Mouse (Mus musculus): ENCODE data around the gene Fads2.
A peak's percentile ranks its signal among the peaks of the same experiment; 100 is the strongest.

The Fads2 gene

DNA sequence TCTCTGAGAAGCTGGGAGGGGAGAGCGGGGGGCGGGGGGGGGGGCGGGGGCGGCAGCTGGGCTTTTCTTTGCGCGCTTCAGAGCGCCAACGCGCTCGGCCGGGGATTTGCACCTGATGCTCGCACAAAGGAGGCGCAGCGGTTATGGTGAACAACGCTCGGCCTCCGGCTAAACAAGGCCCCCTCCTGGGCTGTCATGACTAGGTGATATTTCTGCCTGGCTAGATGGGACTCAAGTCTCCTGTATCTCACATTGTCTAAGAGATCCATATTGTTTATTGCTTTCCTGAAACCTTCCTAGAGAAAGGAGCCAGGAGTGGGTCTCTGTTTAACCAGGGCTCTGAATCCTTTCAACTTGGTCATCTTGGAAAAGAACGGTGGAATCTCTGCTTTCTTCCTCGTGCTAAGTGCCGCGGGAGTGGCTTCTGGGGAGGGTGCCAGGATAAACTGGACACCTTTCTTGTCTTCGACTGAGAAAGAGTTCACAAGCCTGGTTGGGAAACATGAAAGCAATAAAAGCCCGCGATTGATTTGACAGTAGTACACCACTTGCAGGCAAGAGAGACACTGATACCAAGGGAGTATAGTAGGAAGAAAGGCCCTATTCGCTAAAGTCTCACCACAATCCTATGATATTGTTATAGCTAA lies 631 bp upstream of the Fads2 start:
- peak; percentile 70 for DNase-seq

- DNase-seq, result peak; percentile 89
Measured at GRCm38 (mm10) chr19:10100631-10101071, 895 bp downstream of the Fads2 start.

GRCm38 (mm10) chr19:10097826-10098225 lies 3.7 kb downstream of the Fads2 start:
- DNase-seq, result no peak

- no peak for DNase-seq
Measured at GRCm38 (mm10) chr19:10096371-10096876, 5.1 kb downstream of the Fads2 start.

DNA sequence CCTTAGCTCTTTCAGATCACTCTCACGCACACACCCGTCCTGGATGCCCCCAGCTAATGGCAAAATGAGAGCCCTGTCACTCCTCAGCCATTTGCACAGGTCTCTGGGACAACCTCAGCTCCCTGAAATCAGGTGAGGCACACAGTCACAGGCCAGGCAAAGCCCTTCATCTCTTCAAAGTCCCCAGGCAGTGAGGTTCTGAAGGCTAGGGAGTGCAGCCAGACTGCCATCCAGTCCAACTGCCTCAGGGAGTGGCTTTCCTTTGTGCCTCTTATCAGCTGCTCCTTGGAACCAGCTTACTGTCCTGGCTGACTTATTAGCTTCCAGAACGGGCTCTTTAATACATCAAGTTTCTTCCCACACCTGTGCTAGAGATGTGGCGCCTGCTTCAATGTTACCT lies 6.9 kb downstream of the Fads2 start:
- DNase-seq, result no peak

DNA sequence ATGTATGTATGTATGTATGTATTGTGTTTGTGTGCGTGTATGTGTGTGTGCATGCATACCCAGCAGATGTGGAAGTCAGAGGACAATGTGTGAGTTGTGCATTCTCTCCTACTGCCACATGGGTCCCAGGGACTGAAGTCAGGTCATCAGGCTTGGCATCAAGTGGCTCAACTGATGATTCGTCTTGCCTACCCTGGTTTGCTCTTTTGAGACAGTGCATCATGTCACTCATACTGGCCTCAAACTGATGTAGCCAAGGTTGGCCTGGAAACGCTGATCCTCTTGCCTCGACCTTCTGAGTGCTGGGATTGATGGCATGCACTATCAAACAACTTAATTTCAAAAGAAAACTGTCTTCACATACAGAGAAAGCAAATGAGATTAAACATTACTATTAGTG lies 7.7 kb downstream of the Fads2 start:
- DNase-seq, result no peak

- no peak for DNase-seq
Measured at GRCm38 (mm10) chr19:10086976-10087375, 14.6 kb downstream of the Fads2 start.

GRCm38 (mm10) chr19:10085454-10085853 lies 16.1 kb downstream of the Fads2 start:
- DNase-seq, result no peak

DNA sequence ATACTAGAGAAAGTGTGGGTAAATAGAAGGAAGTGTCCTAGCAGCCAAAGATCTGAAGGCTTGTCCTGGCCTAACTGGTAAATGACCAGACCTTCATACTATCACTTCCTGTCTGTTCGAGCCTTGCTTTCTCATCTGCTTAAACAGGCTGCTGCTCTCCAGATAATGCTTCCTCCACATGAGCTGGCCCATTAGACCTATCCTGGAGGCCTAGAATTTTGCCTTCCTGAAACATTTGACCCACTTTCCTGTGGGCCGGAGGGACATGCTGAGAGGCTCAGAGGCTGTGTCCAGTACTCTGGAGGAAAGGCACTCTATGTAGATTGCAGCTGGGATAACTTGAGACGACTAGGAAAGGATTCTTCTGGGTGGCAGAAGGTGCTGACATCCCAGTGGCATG lies 19.4 kb downstream of the Fads2 start:
- DNase-seq, result no peak

DNA sequence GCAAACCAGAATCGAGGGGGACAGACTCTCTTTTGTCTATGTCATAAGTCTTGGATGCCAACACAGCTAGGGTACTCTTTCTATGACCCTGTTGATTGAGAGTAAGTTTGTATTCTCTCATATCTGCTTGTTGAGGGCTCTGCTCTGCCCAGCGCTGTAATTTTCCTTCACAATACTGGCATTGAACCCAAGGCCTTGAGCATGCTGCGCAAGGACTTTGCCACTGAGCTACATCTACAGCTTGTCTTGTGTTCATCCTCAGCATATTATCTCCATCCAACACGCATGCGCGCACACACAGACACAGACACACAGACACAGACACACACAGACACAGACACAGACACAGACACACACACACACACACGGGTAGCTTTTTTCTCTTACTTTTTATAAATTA lies 21.2 kb downstream of the Fads2 start:
- DNase-seq, result no peak

DNA sequence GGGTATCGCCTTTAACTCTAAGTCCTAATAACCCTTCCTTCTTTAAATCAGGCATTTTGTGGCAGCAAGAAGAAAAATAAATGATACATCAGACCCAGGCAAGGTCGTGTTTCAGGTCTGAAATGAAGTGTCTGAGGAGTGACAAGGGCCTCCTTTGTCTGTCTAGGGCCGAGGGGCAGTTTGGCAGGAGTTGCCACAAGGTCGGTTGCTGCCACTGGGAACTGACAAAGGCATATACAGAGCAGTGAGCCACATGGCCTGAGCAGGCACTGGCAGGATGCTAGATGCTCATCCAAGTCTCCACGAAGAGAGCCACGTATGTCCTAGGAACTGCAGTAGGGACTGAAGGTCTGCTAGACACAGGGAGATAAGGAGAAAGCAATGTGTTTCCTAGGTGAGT lies 23.2 kb downstream of the Fads2 start:
- DNase-seq, result no peak

GRCm38 (mm10) chr19:10073145-10073544 lies 28.4 kb downstream of the Fads2 start:
- no peak for DNase-seq

DNA sequence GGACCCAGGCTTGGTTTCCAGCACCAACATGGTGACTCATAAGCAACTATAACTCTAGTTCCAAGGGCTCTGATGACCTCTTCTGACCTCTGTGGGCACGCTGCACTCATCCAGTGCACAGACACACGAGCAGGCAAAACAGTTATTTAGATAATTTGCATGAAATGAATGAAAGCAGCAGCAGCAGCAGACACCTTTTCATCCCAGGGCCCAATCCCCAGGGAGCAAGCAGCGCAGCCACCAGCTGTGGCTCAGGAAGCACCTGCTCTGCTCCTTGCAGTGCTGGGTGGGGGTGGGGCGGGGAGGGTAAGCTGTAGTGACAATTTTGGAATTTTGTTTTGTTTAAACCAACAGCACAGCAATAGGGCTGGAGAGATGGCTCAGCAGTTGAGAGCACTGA lies 29.7 kb downstream of the Fads2 start:
- no peak for DNase-seq

DNA sequence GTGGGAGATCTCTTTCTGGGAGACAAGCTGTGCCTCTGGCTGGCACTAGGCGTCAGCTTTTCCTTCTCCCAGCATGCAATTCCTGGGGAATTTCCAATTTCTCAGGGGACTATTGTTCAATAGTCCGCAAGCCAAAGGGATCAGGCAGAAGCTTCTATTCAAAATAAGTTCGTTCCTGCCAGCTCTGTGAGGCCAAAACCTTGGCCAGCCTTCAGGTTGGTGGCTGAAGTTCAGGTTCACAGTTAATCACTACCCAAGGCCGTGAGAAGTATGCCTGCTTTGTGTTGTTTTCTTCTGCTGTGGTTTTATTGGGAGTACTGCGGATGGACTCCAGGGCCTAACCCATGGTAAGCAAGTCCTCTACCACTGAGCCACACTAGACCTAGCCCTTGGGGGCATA lies 30.4 kb downstream of the Fads2 start:
- DNase-seq, result no peak

- DNase-seq, result peak; percentile 63
Measured at GRCm38 (mm10) chr19:10070186-10070980, 31.2 kb downstream of the Fads2 start.

- no peak for DNase-seq
Measured at GRCm38 (mm10) chr19:10067701-10068100, 33.8 kb downstream of the Fads2 start.

GRCm38 (mm10) chr19:10066502-10066901 lies 35.0 kb downstream of the Fads2 start:
- no peak for DNase-seq

- DNase-seq, result peak; percentile 29
Measured at GRCm38 (mm10) chr19:10066189-10066500, 35.4 kb downstream of the Fads2 start.

DNA sequence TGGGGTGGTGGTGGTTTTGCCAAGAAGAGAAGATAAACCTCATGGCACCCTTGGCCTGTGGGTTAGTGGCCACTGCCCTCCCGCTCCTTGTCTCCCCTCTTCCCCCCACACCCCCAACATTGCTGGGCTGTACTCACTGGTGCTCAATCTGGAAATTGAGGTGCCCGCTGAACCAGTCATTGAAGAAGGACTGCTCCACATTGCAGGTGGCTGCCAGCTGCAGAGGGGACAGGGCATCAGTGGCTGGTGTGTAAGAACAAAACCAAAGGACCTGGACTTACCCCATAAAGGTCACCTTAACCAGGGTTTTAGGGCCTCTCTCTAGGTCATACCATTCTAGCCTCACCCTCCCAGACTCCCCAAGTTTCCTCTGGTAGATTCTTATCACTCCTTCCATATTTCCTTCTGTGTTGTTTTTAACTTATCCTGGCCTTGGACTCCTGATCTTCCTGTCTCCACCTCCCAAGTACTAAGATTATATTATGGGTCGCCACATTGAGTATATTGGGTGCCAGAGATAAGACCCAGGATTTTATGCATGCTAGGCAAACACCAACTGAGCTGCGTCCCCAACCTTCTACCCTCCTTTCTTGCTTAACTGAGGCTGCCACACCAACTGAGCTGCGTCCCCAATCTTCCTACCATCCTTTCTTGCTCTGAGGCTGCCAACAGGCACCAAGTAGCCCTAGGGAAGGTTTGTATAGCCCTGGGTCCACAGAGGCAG lies 35.9 kb downstream of the Fads2 start:
- DNase-seq, result peak; percentile 27

DNA sequence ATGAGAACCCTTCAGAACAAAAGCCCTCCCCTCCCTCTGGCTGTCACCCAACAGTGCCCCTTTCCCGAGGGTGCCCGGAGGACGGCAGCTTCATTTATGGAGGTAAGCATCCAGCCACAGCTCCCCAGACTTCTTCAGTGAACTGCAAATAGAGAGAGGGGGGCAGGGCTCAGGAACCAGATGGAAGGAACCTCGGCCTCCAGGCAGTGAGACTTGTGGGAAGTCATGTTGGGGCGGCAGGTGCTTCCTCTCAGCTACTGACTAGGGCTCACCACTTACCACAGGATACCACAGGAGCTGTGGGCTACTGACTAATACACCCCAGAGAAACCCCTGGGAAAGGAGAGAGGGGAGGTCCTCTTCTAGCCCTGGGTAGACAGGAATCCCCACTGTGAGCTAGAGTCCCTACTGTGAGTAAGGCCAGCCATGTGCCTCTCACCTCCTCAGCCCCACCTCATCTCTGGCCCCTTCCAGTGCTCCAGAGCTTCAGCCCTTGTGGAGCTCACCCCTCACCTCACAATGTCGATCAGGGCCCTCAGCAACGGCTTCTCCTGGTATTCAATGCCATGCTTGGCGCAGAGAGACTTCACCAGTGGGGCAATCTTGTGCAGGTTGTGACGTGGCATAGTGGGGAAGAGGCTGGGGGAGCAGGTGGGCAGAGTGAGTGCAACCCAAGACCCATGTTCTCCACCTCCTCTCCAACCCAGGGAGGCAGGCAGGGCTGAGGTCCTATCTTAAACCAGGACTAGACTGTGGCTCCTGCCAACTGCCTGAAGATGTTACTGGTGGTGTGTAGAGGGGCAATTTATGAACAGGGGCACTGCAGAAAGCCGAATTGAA lies 37.2 kb downstream of the Fads2 start:
- DNase-seq, result peak; percentile 72

DNA sequence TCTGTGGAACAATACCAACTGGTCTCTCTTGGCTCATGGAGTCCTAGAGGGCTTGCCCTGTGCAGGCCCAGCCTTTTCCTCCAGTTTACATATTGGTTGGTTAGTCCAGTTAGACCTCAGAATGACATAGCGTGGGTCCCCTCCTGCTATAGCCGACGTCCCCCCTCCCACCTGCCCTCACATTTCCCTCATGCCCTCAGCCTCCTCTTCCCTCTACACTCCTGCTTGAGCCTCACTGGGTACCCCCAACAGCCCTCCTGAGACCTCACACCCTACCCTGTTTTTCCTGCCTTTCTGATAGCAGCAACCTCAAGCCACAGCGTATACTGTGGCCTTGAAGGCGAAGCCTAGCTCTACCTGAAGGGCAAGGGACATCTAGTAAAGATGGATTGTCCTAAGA lies 38.7 kb downstream of the Fads2 start:
- DNase-seq, result no peak

GRCm38 (mm10) chr19:10062292-10062691 lies 39.3 kb downstream of the Fads2 start:
- no peak for DNase-seq

DNA sequence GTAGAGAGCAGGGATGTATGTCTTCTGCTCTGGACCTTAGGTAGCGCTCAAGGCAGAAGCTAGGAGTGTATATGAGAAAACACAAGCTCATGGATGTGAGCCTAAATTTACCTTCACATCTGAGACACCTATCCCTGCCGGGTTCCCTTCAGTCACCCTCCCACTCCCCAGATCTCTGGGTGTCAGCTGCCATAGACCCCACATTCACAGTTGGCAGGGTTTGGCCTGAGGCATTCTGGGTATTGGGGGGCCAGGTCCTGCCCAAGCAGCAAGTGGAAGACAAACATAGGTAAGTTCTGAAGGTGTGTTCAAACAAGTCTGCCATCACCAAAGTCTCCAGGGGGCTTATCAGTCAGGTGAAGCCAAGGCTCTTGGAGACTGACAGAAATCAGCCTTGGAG lies 39.9 kb downstream of the Fads2 start:
- DNase-seq, result no peak

All from thymus, postnatal 4 days (tissue).